Mouse (Mus musculus): Measurements from ENCODE around the gene BC017158.
A peak's percentile ranks its signal among the peaks of the same experiment; 100 is the strongest.

- peak; percentile 50; the same call in 1 of the 2 replicates for TF ChIP-seq CTCF (IDR thresholded peaks at IDR 0.05; ENCODE audit: low read depth, low read length)
- no peak for TF ChIP-seq GATA1 (IDR thresholded peaks at IDR 0.05; ENCODE audit: borderline replicate concordance, low read length)
- no peak for TF ChIP-seq POLR2AphosphoS5 (IDR thresholded peaks at IDR 0.05; ENCODE audit: insufficient replicate concordance, low read depth, low read length)
- TF ChIP-seq TAL1 (conservative IDR thresholded peaks at IDR 0.05; ENCODE audit: low read depth, low read length) = no peak
- no peak for TF ChIP-seq GATA2 (IDR thresholded peaks at IDR 0.05; ENCODE audit: borderline replicate concordance, low read depth, low read length)
These were observed 50.5 kb downstream of the BC017158 start for GRCm38 (mm10) chr7:128247443-128247842.
